Mouse (Mus musculus) embryonic stem cell, embryonic (primary cell): ENCODE results near the gene Hnrnpul2.

Experiments
- CTCF ChIA-PET, 4 experiments: fragments of 300-600 bp in 2 of 4; fragments of 350-600 bp in 2 of 4; sonication (Branson Sonifier 250); formaldehyde crosslinking; loops; one replicate each; lab custom pipeline; 2022; ENCODE audit warnings: inconsistent platforms in 2 of 4; lab: Charles Lee
- POLR2A ChIA-PET, 4 experiments: fragments of 300-600 bp in 2 of 4; fragments of 350-600 bp in 2 of 4; sonication (Branson Sonifier 250); formaldehyde crosslinking; loops; one replicate each; lab custom pipeline; 2022; ENCODE audit warnings: antibody characterized with exemption in 4 of 4, inconsistent platforms in 1 of 4; lab: Charles Lee

The Hnrnpul2 gene

GRCm38 (mm10) chr19:8831262-8831661 is 11.5 kb downstream of the Hnrnpul2 start:
- CTCF ChIA-PET: interaction anchor here in 2 of 4 experiments (0.7 to 0.9 kb wide), 3 partner anchors 12 to 89 kb away, joined by 3 to 4 read pairs (median 3); partner anchors contain the start of genes B3gat3 (in 1 of the 2) and Ttc9c (in 1 of the 2)
- POLR2A ChIA-PET: interaction anchor here in 3 of 4 experiments (0.7 to 8.9 kb wide), 26 partner anchors 8 to 155 kb away, joined by 3 to 113 read pairs (median 4); partner anchors contain the start of genes Hnrnpul2 (in 3 of the 3), Ttc9c (in 3 of the 3), Slc3a2 (in 2 of the 3) and Taf6l (in 2 of the 3)

GRCm38 (mm10) chr19:8832971-8833370 is 13.2 kb downstream of the Hnrnpul2 start:
- ChIA-PET POLR2A (interaction anchor here in 3 of 4 experiments (0.6 to 8.9 kb wide), 13 partner anchors 9 to 120 kb away, joined by 3 to 113 read pairs (median 6); partner anchors contain the start of genes Hnrnpul2 (in 2 of the 3), Slc3a2 (in 2 of the 3), Ttc9c (in 2 of the 3) and Nxf1 (in 1 of the 3)), CTCF (no interaction called here)

GRCm38 (mm10) chr19:8836327-8836726 is 16.5 kb downstream of the Hnrnpul2 start:
- ChIA-PET POLR2A (interaction anchor here (0.7 to 8.9 kb wide), 37 partner anchors 8 to 148 kb away, joined by 3 to 113 read pairs (median 5); partner anchors contain the start of genes Hnrnpul2 (in 3 of the 4), Ttc9c (in 3 of the 4), 1810009A15Rik (in 2 of the 4) and Eef1g (in 2 of the 4)), CTCF (interaction anchor here in 1 of 4 experiments (0.6 kb wide), 1 partner anchor 83 kb away, joined by 3 read pairs; no protein-coding TSS in a partner anchor)

GRCm38 (mm10) chr19:8837251-8837791 is 17.5 kb downstream of the Hnrnpul2 start, which contains the start of gene Bscl2:
Bscl2 (plus strand) TSS chr19:8837467.
- ChIA-PET POLR2A (interaction anchor here in 2 of 4 experiments (0.7 to 8.9 kb wide), 39 partner anchors 7 to 262 kb away, joined by 3 to 113 read pairs (median 15); partner anchors contain the start of genes Hnrnpul2 (in 2 of the 2), Ttc9c (in 2 of the 2), Zbtb3 (in 2 of the 2) and 1810009A15Rik (in 1 of the 2)), CTCF (no interaction called here)

- POLR2A ChIA-PET: interaction anchor here (0.6 to 3.6 kb wide), 104 partner anchors 8 to 274 kb away, joined by 3 to 75 read pairs (median 6); partner anchors contain the start of genes AC129217.1 (in 4 of the 4), Lrrn4cl (in 4 of the 4), Eef1g (in 3 of the 4) and Slc3a2 (in 3 of the 4)
- CTCF ChIA-PET: interaction anchor here (0.6 to 1.7 kb wide), 6 partner anchors 14 to 869 kb away, joined by 3 to 7 read pairs (median 4); no protein-coding TSS in a partner anchor
Observed at GRCm38 (mm10) chr19:8838041-8838730, 18.4 kb downstream of the Hnrnpul2 start.

- ChIA-PET POLR2A (interaction anchor here (0.6 to 3.6 kb wide), 145 partner anchors 9 to 1423 kb away, joined by 3 to 75 read pairs (median 5); partner anchors contain the start of genes AC129217.1 (in 4 of the 4), Eef1g (in 4 of the 4), Lrrn4cl (in 4 of the 4) and B3gat3 (in 3 of the 4)), CTCF (interaction anchor here in 3 of 4 experiments (0.7 to 1.7 kb wide), 12 partner anchors 11 to 272 kb away, joined by 3 to 8 read pairs (median 4); partner anchors contain the start of genes Lrrn4cl (in 1 of the 3) and Tut1 (in 1 of the 3))
Observed at GRCm38 (mm10) chr19:8839103-8839907, 19.5 kb downstream of the Hnrnpul2 start, which contains the start of gene Gng3. Gng3 (minus strand) TSS chr19:8839194.

GRCm38 (mm10) chr19:8839908-8840791 is 20.3 kb downstream of the Hnrnpul2 start:
- CTCF ChIA-PET: interaction anchor here in 2 of 4 experiments (1.3 to 1.7 kb wide), 4 partner anchors 10 to 121 kb away, joined by 3 to 8 read pairs (median 4); partner anchors contain the start of gene Lrrn4cl (in 1 of the 2)

GRCm38 (mm10) chr19:8841012-8841411 is 21.2 kb downstream of the Hnrnpul2 start:
- ChIA-PET CTCF (no interaction called here), POLR2A (interaction anchor here in 2 of 4 experiments (0.8 to 3.6 kb wide), 6 partner anchors 8 to 150 kb away, joined by 3 to 42 read pairs (median 20); partner anchors contain the start of genes 1810009A15Rik (in 1 of the 2), Ahnak (in 1 of the 2), Gm49416 (in 1 of the 2) and Lrrn4cl (in 1 of the 2))

More at GRCm38 (mm10) chr19:8839908-8840791, 20.3 kb downstream of the Hnrnpul2 start:
- POLR2A ChIA-PET: interaction anchor here (0.6 to 3.6 kb wide), 88 partner anchors 9 to 1423 kb away, joined by 3 to 75 read pairs (median 8); partner anchors contain the start of genes B3gat3 (in 3 of the 4), Hnrnpul2 (in 3 of the 4), Lrrn4cl (in 3 of the 4) and Polr2g (in 3 of the 4)

GRCm38 (mm10) chr19:8842961-8843360 is 23.2 kb downstream of the Hnrnpul2 start:
- ChIA-PET CTCF (no interaction called here), POLR2A (interaction anchor here in 2 of 4 experiments (1.1 to 2.3 kb wide), 6 partner anchors 9 to 120 kb away, joined by 3 to 6 read pairs (median 4); partner anchors contain the start of genes Slc3a2 (in 1 of the 2) and Taf6l (in 1 of the 2))

GRCm38 (mm10) chr19:8844371-8845129 is 24.7 kb downstream of the Hnrnpul2 start:
- ChIA-PET CTCF (interaction anchor here in 3 of 4 experiments (0.6 to 1.4 kb wide), 5 partner anchors 32 to 265 kb away, joined by 3 to 5 read pairs (median 4); no protein-coding TSS in a partner anchor), POLR2A (interaction anchor here in 2 of 4 experiments (0.6 to 7.4 kb wide), 18 partner anchors 9 to 140 kb away, joined by 3 to 74 read pairs (median 4); partner anchors contain the start of genes 1810009A15Rik (in 2 of the 2), Gm49416 (in 2 of the 2), Slc3a2 (in 2 of the 2) and Eef1g (in 1 of the 2))

- POLR2A ChIA-PET: interaction anchor here in 2 of 4 experiments (0.6 to 7.4 kb wide), 19 partner anchors 9 to 147 kb away, joined by 3 to 74 read pairs (median 3); partner anchors contain the start of genes Gng3 (in 2 of the 2), Ttc9c (in 2 of the 2), Uqcc3 (in 2 of the 2) and 1810009A15Rik (in 1 of the 2)
Observed at GRCm38 (mm10) chr19:8848356-8848755, 28.5 kb downstream of the Hnrnpul2 start.

GRCm38 (mm10) chr19:8850402-8850901 is 30.6 kb downstream of the Hnrnpul2 start, which contains the start of gene Lrrn4cl:
Lrrn4cl (plus strand) TSS chr19:8850768.
- ChIA-PET CTCF (interaction anchor here in 3 of 4 experiments (0.6 to 2.0 kb wide), 4 partner anchors 8 to 232 kb away, joined by 3 to 9 read pairs (median 4); partner anchors contain the start of gene Gng3 (in 1 of the 3)), POLR2A (interaction anchor here (0.6 to 7.4 kb wide), 38 partner anchors 11 to 232 kb away, joined by 3 to 74 read pairs (median 4); partner anchors contain the start of genes Gng3 (in 4 of the 4), 1810009A15Rik (in 3 of the 4), Gm49416 (in 3 of the 4) and Slc3a2 (in 2 of the 4))

More at GRCm38 (mm10) chr19:8848356-8848755, 28.5 kb downstream of the Hnrnpul2 start:
- CTCF ChIA-PET: interaction anchor here in 2 of 4 experiments (1.0 to 2.0 kb wide), 3 partner anchors 9 to 13 kb away, joined by 3 to 9 read pairs (median 4); no protein-coding TSS in a partner anchor

- CTCF ChIA-PET: interaction anchor here in 2 of 4 experiments (0.8 to 2.6 kb wide), 13 partner anchors 9 to 239 kb away, joined by 3 to 8 read pairs (median 3); partner anchors contain the start of genes Gng3 (in 2 of the 2) and Eef1g (in 1 of the 2)
- POLR2A ChIA-PET: interaction anchor here (0.6 to 4.1 kb wide), 57 partner anchors 8 to 258 kb away, joined by 3 to 39 read pairs (median 5); partner anchors contain the start of genes 1810009A15Rik (in 4 of the 4), Gm49416 (in 4 of the 4), Gng3 (in 3 of the 4) and Ubxn1 (in 3 of the 4)
Observed at GRCm38 (mm10) chr19:8851639-8852038, 31.8 kb downstream of the Hnrnpul2 start.
